Mouse (Mus musculus) CD8-positive naive resting alpha-beta T cell, adult 2 months (primary cell): ENCODE measurements at regions not wholly inside any gene's neighbourhood (a gene's known extent, or its start where the extent isn't known, plus 50 kb on each side); places are given as distances from the start of the nearest gene placed in this dataset.

Experiments
- DNase-seq, 2 experiments: peaks; one replicate each; pipeline ENCODE4 v3.0.0; 2022; ENCODE audit warnings: low read depth in 2 of 2, low spot score in 2 of 2

DNA sequence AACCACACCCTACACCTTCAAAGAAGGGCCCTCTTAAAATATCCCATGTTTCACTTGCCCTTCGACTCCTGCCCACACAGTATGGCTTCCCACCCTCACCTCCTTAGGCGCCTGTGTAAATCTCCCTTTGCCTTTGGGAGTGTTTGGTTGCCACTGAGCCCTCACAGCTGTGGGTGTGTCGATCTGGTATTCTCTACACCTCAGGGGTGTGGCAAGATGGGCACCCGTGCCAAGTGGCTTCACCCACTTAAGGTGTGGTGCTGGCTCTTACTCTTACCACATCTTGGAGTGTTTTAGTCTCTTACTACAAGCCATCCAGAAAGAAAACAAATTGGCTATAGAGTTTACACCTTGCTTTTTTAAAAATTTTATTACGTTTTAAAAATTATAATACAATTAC, 205.3 kb upstream of the Prdm1 start:
- DNase-seq: no peak

DNA sequence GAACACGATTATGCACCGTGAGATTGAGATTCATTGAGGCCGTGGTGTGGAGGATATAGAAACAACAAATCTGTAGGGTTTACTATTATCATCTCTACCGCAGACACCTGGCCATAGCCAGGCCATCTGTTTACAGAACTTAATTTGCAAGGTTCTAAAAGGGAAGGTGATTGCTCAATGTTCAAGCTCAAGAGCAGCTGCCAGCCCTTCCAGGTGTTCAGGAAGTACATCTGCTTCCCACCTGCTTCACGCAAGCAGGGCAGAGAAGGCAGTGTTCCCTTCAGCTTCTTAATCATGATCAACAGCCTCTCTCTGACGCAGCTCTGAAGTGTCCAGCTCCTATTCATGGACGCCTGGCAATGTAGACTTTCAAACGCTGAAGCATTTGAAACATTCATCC, 202.4 kb upstream of the Prdm1 start:
- no peak for DNase-seq

DNA sequence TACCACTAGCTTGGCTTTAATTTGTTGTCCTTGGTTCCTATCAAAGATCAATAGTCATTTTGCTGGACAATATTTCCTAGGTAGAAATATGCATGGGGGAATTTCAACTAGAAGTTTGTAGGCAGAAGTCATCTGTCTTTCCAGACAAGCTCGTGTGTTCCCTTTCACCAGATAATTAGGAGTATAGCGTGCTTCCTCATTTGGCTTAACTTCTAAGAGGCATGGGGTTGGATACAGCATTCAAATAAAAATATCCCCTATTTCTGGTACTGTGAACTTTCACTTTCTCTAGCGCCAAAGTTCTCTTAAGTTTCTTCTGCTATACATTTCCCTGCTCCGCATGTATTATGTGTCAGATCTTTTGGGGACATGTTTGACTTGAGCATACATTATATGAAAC, 200.7 kb upstream of the Prdm1 start:
- DNase-seq: no peak

DNA sequence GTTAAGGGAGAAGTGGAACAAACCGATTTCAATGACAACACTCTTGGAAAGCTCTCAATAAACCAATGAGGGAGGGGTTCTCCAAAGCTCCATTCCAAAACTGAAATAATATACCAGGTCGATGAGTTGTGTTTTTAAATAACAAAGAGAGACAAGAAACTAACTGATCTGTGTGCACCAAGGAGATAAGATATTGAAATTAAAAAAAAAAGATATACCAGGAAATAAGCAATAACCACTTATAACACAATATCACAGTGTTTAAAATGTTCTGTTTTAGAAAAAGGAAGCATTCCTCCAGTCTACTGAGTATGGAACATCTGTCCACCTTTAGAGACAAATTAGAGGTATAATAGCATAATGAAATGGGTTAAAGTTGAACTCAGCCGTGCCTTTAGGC, 196.3 kb upstream of the Prdm1 start:
- DNase-seq: no peak

DNA sequence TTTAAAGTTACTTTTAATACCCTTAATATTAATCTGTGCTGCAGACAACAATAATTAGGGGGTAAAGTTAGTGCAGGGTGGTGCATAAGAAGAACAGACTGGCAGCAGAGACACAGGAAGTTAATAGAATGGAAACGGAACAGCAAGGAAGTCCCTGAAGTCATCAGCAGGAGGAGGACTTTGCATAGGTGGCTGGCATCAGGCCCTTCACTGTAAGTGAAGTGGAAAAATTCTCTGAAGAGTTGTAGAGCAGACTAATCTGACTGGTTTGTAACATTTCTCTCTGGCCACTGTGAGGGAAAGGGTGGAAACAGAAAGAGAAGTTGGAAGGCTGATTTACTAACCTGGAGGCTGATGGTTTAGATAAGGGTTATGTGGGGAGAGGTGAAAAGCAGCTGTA, 195.5 kb upstream of the Prdm1 start:
- DNase-seq: no peak

DNA sequence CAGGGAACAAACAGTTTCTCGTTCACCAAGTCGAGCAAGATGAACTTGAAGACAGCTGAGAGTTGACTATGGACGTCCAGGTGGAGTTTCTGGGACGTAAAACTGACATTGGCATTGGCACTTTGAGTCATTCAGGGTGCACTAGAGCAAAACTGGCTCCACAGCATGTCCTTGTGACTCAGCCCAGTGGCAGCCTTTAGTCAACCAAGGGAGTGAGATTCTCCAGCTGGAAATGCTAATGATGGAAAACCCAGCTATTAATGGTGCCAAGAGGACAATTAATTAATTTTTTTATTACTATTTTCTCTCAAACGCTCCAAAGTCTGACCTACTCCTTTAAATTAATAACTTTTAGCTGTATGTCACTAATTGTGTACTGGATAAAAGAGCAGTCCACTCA, 195.0 kb upstream of the Prdm1 start:
- no peak for DNase-seq

DNA sequence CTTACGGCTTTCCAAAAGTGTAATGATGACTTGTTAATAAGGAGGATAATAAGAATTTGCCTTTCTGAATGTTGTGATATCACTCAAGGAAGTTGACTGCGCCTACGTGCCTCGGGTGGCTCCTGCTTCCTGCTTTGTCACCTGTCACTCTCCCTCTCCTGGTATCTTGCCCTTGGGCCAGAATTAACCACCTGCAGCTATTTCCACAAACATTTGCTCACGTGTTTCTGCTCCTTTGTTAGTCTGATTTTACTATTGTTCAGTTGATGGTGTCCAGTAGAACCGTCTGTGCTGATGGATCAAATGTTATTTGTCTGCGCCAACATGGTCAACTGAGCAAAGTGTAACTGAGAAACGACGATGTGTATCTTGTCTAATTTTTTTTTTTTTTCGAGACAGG, 193.4 kb upstream of the Prdm1 start:
- no peak for DNase-seq

DNA sequence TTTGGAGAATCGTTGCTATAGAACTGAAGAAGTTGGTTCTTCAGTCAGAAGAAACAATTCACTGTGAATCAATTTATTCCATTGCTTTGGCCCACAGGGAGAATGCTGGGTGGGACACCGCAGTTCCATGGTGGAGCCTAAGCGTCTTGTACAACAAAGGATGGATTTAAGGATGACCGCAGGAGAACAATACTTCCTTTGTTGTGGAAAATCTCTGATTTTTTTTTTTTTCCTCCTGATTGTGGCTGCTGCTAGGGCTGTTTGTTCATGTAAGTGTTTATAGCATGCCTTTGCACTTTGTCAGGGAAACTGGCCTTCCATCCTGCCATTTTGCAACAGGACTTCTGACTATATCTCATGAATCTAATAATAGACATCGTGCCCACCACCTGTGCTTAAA, 188.3 kb upstream of the Prdm1 start:
- DNase-seq: no peak

DNA sequence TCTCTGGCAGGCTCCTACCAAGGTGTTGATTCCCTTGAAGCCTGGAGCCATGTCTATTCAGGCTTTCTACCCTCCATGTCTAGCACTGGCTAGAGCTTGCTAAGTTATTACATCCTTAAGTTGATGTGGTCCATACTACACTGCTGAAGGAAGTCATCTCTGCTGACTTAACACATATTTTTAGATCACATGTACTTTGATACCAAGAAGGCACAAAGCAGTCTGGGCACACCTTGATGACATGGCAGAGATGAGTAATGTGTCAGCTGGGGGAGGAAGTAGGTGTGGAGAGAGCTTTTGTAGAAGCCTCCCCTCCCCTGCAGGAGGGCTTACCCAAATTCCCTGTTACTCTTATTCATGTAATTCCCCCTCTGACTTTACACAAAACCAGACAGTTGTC, 187.6 kb upstream of the Prdm1 start:
- DNase-seq: no peak

DNA sequence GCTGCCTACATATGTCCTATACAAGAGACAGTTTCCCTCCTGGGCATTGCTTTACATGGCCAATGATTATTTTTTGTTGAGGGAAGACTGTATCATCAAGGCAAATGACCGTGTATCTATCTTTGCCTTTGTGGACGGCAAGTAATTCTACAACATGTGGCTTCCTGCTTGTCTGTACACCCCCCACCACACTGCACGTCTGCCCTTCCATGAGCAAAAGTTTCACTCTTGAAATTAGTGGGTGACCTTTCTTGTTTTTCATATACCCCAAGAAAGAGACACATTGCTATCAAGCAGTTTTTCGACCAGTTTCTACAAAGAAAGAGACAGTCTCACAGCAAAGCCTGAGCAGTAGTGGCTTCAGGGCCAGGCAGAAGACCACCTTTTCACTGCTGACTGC, 180.5 kb upstream of the Prdm1 start:
- DNase-seq: no peak

DNA sequence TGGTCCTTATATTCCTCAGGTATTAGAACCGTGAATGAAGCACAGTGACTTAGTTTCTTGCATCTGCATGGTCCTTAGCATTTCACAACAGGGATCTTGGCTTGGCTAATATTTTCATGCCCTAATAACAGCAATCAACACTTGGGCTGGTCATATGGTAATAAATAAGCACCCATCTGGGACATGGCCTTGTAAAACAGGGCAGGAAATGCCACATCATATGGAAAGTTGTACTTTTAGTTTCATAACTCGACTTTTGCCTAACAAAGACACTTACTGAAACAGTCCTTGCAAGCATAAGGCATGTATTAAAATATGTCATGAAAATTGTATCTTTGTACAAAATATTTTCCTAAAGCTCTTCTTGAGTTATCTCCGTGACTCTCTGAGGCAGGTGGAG, 175.8 kb upstream of the Prdm1 start:
- DNase-seq: no peak

DNA sequence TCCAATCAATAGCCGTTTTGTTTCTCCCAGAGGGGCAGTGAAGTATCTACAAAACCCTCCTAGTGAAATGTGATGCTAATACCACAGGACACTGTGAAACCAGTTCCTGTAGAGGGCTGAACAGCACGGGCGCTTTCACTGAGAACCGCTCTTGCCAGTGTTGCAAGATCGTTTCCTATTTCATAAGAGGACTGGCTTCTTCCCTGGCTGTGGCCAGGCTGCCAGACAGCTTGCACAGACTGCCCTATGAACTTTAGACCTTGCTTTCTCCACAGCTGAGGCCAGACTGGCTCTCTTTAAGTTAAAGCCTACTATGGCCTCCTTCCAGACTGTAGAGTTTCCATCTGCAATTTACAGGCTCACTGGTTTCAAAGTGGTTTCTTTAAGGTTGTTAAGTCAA, 173.8 kb upstream of the Prdm1 start:
- no peak for DNase-seq

DNA sequence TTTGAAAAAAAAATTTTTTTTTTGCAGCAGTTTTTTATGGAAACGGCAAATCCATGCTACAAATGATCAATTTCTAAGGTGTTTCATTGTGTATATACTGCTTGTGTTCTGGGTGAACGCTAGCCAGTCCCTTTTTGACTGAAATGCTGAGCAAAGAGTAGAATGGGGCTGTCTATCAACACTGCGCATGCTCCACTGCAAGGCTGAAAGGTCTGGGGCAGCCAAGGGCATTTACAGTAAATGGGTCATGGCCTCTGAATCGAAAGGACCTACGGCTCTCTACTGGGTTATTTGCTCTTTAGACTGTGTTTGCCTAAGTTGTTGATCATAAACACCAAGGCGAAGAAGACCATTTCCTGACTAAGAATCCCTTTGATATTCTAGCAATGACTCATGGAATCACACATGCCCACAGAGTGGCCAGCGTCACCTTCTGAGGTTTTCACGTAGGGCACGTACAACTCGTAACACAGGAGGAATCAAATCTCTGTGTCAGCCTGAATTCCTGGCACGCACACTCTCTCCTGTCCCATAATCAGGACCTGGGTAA, 171.8 kb upstream of the Prdm1 start:
- DNase-seq: no peak

DNA sequence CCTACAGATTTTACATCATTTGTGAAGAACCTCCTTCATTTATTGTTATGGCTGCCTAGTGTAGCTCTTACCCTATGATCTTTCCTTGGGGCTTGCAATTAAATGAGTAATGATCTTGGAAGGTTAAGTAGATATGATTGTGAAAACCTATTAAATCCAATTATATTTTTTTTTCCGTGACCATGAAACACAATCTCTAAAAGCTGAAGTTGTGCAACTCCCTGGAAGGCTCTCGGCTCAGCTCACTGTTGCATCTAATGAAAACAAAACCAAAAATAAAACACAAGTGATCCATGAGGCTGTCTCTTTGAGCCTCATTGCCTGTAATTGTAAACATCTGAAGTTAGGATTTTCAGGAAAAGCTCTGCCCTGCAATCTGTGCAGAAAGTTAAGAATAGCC, 169.7 kb upstream of the Prdm1 start:
- no peak for DNase-seq

DNA sequence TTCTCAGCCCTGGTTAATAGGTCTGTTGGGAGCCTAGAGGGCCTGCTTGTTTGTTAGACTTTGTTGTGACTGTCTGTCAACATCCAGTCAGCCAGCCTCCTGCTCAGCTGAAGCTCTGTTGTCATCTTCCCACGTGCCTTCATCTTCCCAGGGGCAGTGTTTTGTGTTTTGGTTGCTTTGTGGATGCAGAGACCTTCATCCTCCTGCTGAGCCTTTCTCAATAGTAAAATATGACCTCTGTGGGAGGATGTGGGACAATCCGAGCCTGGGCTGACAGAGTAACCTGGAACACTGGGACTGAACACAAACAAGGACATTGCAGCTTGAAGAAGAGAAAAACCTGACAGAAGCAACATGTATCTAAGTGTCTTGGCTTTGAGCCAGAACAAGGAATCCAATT, 168.7 kb upstream of the Prdm1 start:
- no peak for DNase-seq

DNA sequence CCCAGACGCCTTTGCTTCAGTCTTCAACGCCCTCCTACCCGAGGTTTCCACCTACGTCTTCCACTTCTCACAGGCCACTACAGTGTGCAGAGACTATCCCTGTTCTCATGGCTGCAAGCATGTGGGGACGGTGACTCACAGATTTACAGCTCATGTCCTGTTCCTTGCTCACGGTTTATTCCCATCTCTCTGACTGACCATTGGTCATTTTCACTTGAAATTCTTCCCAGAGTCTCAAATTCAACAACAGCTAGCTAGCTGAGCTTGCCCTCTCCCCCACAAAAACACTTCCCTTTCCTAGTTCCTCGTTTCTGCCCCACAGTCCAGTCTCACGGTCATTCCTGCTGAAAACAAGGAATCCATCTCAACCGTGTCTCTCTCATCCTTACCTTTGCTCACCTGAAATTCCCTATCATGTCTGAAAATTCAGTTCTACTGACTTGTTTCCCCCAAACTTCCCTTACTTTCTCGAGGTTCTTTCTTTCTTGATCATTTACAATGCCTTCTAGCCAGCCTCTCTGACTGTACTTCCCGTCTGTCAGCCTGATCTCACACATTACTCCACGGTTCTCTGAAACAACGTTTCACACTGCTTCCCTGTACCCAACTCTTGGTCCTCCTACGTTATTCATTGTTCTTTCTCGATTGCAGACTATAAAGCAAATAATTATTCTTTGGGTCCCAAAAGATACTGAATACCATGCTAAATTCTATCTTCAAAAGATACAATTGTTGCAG, 163.5 kb upstream of the Prdm1 start:
- DNase-seq: no peak

DNA sequence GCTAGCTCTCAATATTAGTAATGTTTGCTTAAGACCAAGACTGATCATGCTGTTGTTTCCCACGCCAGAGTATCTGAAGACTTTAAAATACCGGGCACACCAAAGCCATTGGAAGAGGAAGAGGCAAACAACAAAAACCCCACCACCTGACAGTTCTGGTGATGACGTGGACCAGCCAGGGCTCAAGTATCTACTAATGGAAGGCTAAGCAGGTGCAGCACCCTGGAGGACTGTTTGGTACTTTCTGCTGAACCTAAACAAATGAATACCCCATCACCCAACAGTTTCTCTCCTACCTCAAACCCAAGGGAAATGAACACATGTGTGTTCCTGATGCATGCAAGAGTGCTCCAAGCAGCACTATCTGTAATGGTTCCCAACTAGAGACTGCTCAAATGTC, 160.3 kb upstream of the Prdm1 start:
- DNase-seq: no peak

DNA sequence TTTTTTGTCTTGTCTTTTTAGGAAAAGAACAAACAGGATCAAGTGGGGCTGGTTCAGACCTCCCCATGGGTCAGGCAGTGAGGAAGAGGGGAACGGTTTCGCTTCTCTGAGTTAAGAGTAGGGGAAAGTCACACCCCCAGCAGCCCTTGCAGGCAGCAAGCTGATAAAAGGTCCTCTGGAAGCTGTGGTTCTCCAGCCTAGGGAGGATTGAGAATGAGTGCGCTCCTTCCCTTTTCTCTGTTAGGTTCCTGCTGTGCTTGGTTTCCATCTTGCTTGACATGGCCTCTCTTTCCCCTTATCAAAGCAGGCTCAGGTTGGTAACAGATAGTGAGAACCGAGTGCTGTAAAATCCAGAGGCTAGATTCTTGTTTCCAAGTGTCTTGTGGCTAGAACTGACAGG, 157.8 kb upstream of the Prdm1 start:
- DNase-seq: no peak

DNA sequence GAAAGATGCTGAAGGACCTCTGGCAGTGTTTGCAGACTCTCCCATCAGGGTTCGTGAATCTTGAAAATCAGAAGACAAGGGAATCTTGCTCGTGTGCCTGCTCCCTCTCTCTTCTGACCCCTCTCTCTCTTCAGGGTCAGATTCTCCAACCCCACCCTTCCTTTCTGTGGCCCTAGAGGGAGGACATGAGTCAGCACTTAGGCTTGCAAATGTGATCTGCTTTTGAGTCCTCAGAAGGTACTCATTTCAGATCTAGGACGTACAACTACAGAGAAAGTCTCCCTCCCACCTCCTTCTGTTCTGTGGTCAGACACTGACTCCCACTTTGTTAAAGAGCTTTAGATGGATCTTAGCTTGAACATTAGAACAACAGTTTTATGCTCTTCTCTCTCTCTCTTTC, 156.9 kb upstream of the Prdm1 start:
- no peak for DNase-seq

DNA sequence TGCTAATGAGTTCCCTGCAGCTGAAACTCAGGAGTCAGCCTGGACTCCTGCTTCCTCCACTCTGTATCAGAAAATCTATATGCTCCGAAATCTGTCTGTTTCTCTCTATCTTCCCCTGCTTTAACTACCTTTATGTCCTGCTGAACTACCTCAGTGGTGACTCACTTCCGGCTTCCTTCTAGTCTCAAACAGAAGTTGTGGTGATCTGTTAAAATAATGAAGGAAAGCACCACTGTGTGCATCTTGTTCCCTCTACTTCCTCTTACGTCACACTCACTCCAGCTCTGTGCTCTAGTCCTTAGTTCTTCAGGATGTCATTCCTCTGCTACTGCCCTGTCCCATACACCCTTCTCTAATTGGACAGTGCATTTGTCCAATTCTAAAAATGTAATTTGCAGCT, 148.2 kb upstream of the Prdm1 start:
- no peak for DNase-seq

DNA sequence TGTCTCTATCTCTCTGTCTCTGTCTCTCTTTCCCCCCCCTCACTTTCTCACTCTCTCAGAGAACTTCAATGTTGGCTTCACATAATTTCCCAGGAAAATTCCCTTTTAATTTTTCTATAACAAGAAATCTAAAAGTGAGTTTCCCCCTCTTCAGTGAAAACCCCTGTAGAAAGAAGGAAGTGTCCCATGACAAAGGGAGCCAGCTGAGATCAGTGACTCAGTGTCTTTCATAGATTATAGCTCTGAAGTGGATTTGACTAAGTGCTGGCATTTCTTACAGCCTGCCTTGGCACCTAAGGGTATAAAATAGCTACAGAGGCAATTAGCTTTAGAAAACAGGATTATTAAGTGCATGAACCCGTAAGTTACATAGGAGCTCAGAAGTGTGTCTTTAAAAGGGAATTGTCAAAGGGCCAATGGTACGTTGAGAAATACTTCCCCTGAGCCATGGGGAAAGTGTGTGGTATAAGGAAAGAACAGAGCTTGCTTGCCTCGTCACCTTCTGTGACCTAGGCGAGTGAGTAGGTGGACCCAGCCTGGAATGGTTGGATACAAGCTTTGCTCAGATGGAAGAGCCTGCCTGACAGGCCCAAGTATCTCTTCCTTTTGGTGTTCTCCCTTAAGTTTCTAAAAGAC, 137.3 kb upstream of the Prdm1 start:
- no peak for DNase-seq

DNA sequence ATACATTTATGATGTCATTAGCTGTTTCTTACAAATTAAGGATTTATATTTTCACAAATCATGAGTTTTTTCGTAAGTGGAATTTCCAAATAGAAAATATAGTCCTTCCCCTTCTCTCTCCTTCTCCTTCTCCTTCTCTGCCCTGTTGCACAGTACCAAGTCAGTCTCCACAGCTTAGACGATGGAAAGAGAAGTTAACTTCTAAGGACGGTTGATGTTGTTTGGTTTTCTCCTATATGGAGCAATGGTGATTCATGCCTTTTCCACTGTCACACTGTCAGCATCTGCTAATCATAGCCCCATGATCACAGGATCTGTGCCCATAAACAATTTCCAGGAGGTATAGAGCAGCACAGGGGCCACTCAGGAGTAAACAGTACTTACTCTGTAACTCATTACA, 131.2 kb upstream of the Prdm1 start:
- DNase-seq: no peak

DNA sequence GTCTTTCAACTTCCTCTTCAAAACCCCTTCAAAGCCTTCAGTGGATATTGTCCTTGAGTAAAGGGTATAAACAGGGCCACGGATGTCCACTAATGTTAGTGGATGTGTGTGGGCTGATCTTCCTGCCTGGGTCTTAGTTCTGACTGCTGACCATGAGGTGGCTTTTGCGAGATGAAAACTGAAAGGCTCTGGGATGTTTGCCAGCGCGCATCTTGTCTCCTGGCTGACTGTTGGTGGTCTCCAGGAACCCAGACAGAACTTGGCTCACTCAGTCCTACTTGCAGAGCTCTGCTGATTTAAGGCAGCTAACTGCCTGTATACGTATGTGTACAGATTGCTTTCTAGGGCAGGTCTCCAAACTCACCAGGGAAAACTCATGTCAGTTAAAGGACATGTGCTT, 125.5 kb upstream of the Prdm1 start:
- DNase-seq: no peak
